Comparison of ENCODE assay signal across 26 mouse cellular contexts in the genomic region with DNA sequence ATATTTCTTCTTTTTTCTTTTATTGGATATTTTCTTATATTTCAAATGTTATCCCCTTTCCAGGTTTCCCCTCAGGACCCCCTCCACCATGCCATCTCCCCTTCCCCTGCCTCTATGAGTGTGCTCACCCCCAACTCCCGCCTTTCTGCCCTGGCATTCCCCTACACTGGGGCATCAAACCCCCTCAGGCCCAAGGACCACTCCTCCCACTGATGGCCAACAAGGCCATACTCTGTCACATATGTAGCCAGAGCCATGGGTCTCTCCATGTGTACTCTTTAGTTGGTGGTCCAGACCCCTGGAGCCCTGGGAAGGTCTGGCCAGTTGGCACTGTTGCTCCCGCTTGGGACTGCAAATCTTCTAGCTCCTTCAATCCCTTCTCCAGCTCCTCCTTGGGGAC. TPM values are rescaled to one million over a fixed set of nuclear protein-coding genes. Genes with fewer than 3 reads are reported as not detected.
"Had no signal": no experiment of that assay in that cellular context is flagged by ENCODE, and none has a peak within 500 bp of the region (broad histone marks: within the 10 kb centered on the region; RNA-seq: fewer than 3 reads in every experiment).

No protein-coding gene starts in this region.

- H3K27me3 ChIP-seq: midbrain, embryonic 12.5 days; neural tube, embryonic 12.5 days had no signal

- H3K36me3 ChIP-seq: midbrain, embryonic 12.5 days; neural tube, embryonic 12.5 days had no signal

- H3K4me2 ChIP-seq: lung, embryonic 14.5 days; midbrain, embryonic 12.5 days; neural tube, embryonic 12.5 days had no signal

- DNase-seq: lung, adult 18-20 months; lung, embryonic 14.5 days; lung, postnatal 10 days; lung, postnatal 4 days; midbrain, embryonic 14.5 days; retina, postnatal 1 day; right cerebral cortex, adult 18-20 months; right cerebral cortex, postnatal 25 days; right cerebral cortex, postnatal 4 days; spleen, adult 18-20 months; thymus, adult 18-20 months; thymus, postnatal 14 days; thymus, postnatal 36 days had no signal

- ATAC-seq: midbrain, embryonic 16.5 days had no signal

- H3K9ac ChIP-seq: lung, embryonic 14.5 days; midbrain, embryonic 12.5 days; neural tube, embryonic 12.5 days had no signal

- H3K27ac ChIP-seq: midbrain, embryonic 12.5 days; neural tube, embryonic 12.5 days had no signal

- H3K4me3 ChIP-seq: midbrain, embryonic 12.5 days; neural tube, embryonic 12.5 days had no signal

- H3K4me1 ChIP-seq: midbrain, embryonic 12.5 days; neural tube, embryonic 12.5 days had no signal

- H3K9me3 ChIP-seq: midbrain, embryonic 12.5 days; neural tube, embryonic 12.5 days had no signal

RNA-seq across cellular contexts. Expression of a gene that starts 5.0 kb away (rescaled TPM):
- polyA plus RNA-seq: liver, embryonic 16.5 days; midbrain, embryonic 12.5 days; midbrain, embryonic 16.5 days; neural tube, embryonic 12.5 days; neural tube, embryonic 14.5 days; stomach, embryonic 14.5 days had no signal

RNA-seq across cellular contexts. Expression of a gene that starts 37.1 kb away (rescaled TPM):
- total RNA-seq: megakaryocyte, adult 5-6 weeks; megakaryocyte-erythroid progenitor cell, adult 5-6 weeks; neutrophil, adult 5-6 weeks had no signal
- polyA plus RNA-seq: liver, embryonic 16.5 days; lung, embryonic 14.5 days; lung, embryonic 16.5 days; midbrain, embryonic 12.5 days; midbrain, embryonic 14.5 days; midbrain, embryonic 16.5 days; neural tube, embryonic 12.5 days; neural tube, embryonic 14.5 days; small intestine, adult 2 months; stomach, embryonic 14.5 days; stomach, embryonic 16.5 days; thymus, postnatal 0 days had no signal
